Mouse (Mus musculus) lung, postnatal 0 days (tissue): Measurements from ENCODE around the gene Ppp1r10.

Source experiments
- CTCF ChIP-seq: IDR thresholded peaks from 2 replicates; pipeline ENCODE4 v1.5.1; 2016; ENCODE audit warnings: antibody characterized with exemption, mild to moderate bottlenecking
- EP300 ChIP-seq: IDR thresholded peaks from 2 replicates; pipeline ENCODE4 v1.6.1; 2016; ENCODE audit warnings: antibody characterized with exemption, mild to moderate bottlenecking, control low read depth

DNA sequence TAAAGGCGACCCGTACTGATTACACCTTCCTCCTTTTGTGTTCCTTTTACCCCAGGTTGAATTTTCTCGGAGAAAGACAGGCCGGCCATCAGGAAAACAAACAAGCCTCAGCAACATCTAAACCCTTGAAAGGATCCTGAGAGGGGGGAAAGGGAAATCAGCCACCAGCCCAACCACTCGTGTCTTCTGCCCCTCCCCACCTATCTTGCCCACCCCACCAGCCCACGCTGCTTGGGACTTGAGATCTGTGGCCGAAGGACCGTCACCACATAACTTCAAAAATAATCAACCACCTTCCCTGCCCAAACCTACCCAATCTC, 869 bp downstream of the Ppp1r10 start:
- TF ChIP-seq CTCF: no peak
- TF ChIP-seq EP300: no peak
